Mouse (Mus musculus): ENCODE results near the gene Ube2v1. TPM values are rescaled to one million over a fixed set of nuclear protein-coding genes. Genes with fewer than 3 reads are reported as not detected.

Gene Ube2v1
- polyA plus RNA-seq, 1 experiment = 314 TPM

DNA sequence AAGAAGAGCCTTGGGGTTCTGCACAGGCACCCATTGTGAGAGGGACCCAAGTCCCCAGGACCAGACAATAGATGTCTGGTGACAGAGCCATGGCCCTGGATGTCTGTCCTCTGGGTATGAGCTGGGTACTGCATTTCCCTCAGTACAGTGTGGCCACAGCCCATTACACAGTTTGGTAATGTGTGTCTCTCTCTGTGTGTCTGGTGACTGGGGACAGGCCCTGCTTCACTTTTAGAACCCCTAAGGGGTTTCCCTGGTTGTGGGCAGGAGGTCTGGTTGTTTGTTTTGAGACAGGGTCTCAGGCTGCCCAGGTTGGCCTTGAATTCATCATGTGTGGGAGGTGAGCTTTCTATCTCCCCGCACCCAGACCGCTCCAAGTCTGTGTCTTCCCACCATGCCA lies 46.6 kb downstream of the Ube2v1 start:
- Histone ChIP-seq H3K27me3 (replicated peaks) (no peaks in the 10 kb centered on the region), H3K4me3 (replicated peaks) (no peak overlapping the region), H3K4me1 (peaks cover 83% of the 10 kb centered on the region), H3K9me3 (no peaks in the 10 kb centered on the region), H3K36me3 (replicated peaks; ENCODE audit: low read length) (peaks cover 56% of the 10 kb centered on the region)
- TF ChIP-seq FLI1 (IDR thresholded peaks at IDR 0.05; ENCODE audit: low read length) = no peak
- TF ChIP-seq GATA1 (IDR thresholded peaks at IDR 0.05; ENCODE audit: borderline replicate concordance, low read length) = no peak

GRCm38 (mm10) chr2:167583161-167583952 lies 48.5 kb downstream of the Ube2v1 start:
- H3K4me3 ChIP-seq (replicated peaks) = no peak overlapping the region
- no peaks in the 10 kb centered on the region for H3K9me3 ChIP-seq
- peaks cover 67% of the 10 kb centered on the region for H3K36me3 ChIP-seq (replicated peaks; ENCODE audit: low read length)
- no peaks in the 10 kb centered on the region for H3K27me3 ChIP-seq (replicated peaks)
- peaks cover 66% of the 10 kb centered on the region for H3K4me1 ChIP-seq
- TF ChIP-seq FLI1 (IDR thresholded peaks at IDR 0.05; ENCODE audit: low read length) (no peak), GATA1 (IDR thresholded peaks at IDR 0.05; ENCODE audit: borderline replicate concordance, low read length) (no peak)

DNA sequence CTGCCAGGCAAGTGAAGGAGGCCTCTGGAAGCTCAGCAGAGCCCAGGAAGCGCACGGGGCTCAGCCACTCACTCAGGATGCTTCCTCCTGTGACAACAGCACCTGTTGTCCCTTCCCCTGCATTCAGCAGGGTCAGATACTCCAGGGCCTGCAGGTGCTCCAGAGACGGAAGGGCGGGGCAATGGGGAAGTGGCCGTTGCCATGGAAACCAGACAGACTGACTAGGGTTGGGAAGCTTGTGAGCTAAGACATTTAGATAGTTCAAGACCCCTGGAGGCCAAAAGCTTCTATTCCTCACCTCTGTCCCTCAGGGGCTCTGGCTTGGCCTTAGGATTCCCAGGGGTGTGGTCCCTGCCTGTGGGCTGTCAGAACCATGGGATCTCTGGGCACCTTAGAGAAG lies 53.4 kb downstream of the Ube2v1 start:
- TF ChIP-seq GATA1 (IDR thresholded peaks at IDR 0.05; ENCODE audit: borderline replicate concordance, low read length) = no peak
- TF ChIP-seq FLI1 (IDR thresholded peaks at IDR 0.05; ENCODE audit: low read length) = no peak
- Histone ChIP-seq H3K9me3 (no peaks in the 10 kb centered on the region), H3K4me1 (peaks cover 39% of the 10 kb centered on the region), H3K4me3 (replicated peaks) (no peak overlapping the region), H3K27me3 (replicated peaks) (no peaks in the 10 kb centered on the region), H3K36me3 (replicated peaks; ENCODE audit: low read length) (peaks cover 70% of the 10 kb centered on the region)

DNA sequence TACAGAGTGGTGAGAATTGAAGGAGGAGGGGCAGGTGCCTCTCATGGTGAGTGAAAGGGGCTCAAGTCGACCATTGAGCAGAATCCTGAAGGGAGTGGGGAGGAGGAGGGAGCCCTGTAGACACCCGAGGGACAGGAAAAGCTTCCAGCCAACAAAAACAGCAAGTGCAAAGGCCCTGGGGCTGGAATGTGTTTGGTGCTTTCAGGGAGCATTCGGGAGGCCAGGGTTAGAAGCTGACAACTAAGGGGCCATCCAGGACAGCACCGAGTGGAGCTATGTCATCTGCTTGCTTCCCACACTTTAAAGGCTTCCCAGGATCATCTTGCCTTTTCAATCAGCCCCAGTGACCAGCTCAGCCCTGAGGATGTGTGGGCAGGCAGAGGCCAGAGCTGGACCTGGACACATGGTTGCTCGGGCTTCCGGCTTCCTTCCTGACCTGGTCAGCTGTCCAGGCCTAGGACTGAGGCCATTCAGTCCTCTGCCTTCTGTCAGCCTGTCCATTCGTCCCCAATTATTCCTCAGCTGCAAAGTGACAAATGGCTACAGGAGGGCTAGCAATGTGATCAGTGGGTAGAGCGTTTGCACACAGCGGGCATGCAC lies 54.6 kb downstream of the Ube2v1 start:
- TF ChIP-seq FLI1 (IDR thresholded peaks at IDR 0.05; ENCODE audit: low read length) = no peak
- TF ChIP-seq GATA1 (IDR thresholded peaks at IDR 0.05; ENCODE audit: borderline replicate concordance, low read length) = no peak
- peaks cover 58% of the 10 kb centered on the region for H3K36me3 ChIP-seq (replicated peaks; ENCODE audit: low read length)
- H3K9me3 ChIP-seq = no peaks in the 10 kb centered on the region
- peaks cover 2% of the 10 kb centered on the region for H3K27me3 ChIP-seq (replicated peaks)
- no peak overlapping the region for H3K4me3 ChIP-seq (replicated peaks)
- H3K4me1 ChIP-seq = peaks cover 27% of the 10 kb centered on the region

DNA sequence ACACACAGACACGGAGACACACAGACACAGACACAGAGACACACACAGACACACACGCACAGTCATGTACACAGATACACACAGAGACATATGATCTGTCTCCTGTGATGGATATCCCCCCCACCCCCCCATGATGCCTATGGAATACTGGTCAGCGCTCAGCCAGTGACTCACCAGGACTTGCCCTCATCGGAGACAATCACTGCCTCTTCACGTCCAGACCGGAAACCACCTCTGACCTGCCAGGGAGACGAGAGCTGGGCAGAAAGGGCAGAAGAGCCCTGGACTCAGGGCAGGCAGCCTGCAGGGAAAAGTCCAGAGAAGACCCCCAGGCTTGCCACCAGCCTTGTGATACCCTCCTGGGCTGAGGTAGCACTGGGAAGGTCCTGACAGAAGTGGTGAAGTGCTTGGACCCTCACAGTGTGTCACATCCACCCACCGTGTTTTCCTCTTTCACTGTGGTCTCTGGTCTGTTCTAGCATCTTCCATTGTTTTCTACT lies 55.7 kb downstream of the Ube2v1 start:
- no peak for TF ChIP-seq FLI1 (IDR thresholded peaks at IDR 0.05; ENCODE audit: low read length)
- TF ChIP-seq GATA1 (IDR thresholded peaks at IDR 0.05; ENCODE audit: borderline replicate concordance, low read length) = no peak
- peaks cover 5% of the 10 kb centered on the region for H3K27me3 ChIP-seq (replicated peaks)
- no peaks in the 10 kb centered on the region for H3K9me3 ChIP-seq
- peaks cover 54% of the 10 kb centered on the region for H3K36me3 ChIP-seq (replicated peaks; ENCODE audit: low read length)
- H3K4me3 ChIP-seq (replicated peaks) = no peak overlapping the region
- peaks cover 16% of the 10 kb centered on the region for H3K4me1 ChIP-seq

- Histone ChIP-seq H3K4me1 (peaks cover 16% of the 10 kb centered on the region), H3K36me3 (replicated peaks; ENCODE audit: low read length) (peaks cover 54% of the 10 kb centered on the region)
- TF ChIP-seq FLI1 (IDR thresholded peaks at IDR 0.05; ENCODE audit: low read length) = no peak
- no peak for TF ChIP-seq GATA1 (IDR thresholded peaks at IDR 0.05; ENCODE audit: borderline replicate concordance, low read length)
These were observed 56.3 kb downstream of the Ube2v1 start for GRCm38 (mm10) chr2:167575581-167575980.

GRCm38 (mm10) chr2:167574814-167575213 lies 57.1 kb downstream of the Ube2v1 start:
- Histone ChIP-seq H3K4me1 (peaks cover 23% of the 10 kb centered on the region), H3K27me3 (replicated peaks) (peaks cover 10% of the 10 kb centered on the region), H3K36me3 (replicated peaks; ENCODE audit: low read length) (peaks cover 54% of the 10 kb centered on the region), H3K9me3 (no peaks in the 10 kb centered on the region), H3K4me3 (replicated peaks) (no peak overlapping the region)
- TF ChIP-seq GATA1 (IDR thresholded peaks at IDR 0.05; ENCODE audit: borderline replicate concordance, low read length) = no peak
- no peak for TF ChIP-seq FLI1 (IDR thresholded peaks at IDR 0.05; ENCODE audit: low read length)

More at GRCm38 (mm10) chr2:167575581-167575980, 56.3 kb downstream of the Ube2v1 start:
- Histone ChIP-seq H3K27me3 (replicated peaks) (peaks cover 6% of the 10 kb centered on the region), H3K4me3 (replicated peaks) (no peak overlapping the region), H3K9me3 (no peaks in the 10 kb centered on the region)

GRCm38 (mm10) chr2:167571442-167572220 lies 60.3 kb downstream of the Ube2v1 start:
- H3K36me3 ChIP-seq (replicated peaks; ENCODE audit: low read length) = peaks cover 28% of the 10 kb centered on the region
- no peak overlapping the region for H3K4me3 ChIP-seq (replicated peaks)
- TF ChIP-seq FLI1 (IDR thresholded peaks at IDR 0.05; ENCODE audit: low read length) (no peak), GATA1 (IDR thresholded peaks at IDR 0.05; ENCODE audit: borderline replicate concordance, low read length) (no peak)
- H3K27me3 ChIP-seq (replicated peaks) = peaks cover 30% of the 10 kb centered on the region
- H3K4me1 ChIP-seq = peaks cover 22% of the 10 kb centered on the region
- no peaks in the 10 kb centered on the region for H3K9me3 ChIP-seq

DNA sequence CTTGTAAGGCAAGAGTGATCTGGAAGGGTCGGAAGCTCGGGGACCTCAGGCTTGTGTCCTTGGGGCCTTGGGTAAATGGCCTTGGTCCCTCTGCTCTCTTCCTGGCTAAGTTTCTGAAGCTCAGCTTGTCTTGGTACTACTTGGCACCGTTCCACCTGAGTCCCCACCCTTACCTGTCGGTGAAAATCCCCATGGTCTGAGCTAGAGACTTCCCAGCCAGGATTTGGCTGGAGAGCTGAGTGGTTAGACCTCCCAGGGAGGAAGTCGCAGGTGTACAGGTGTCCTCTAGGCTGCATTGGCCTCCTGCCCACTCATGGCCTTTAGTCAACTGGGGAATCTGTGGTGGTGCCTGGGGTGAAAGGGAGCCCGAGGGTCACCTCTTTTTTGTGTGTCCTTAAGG lies 61.1 kb downstream of the Ube2v1 start:
- Histone ChIP-seq H3K4me3 (replicated peaks) (no peak overlapping the region), H3K36me3 (replicated peaks; ENCODE audit: low read length) (peaks cover 23% of the 10 kb centered on the region), H3K27me3 (replicated peaks) (peaks cover 32% of the 10 kb centered on the region), H3K4me1 (peaks cover 23% of the 10 kb centered on the region), H3K9me3 (no peaks in the 10 kb centered on the region)
- TF ChIP-seq FLI1 (IDR thresholded peaks at IDR 0.05; ENCODE audit: low read length) (no peak), GATA1 (IDR thresholded peaks at IDR 0.05; ENCODE audit: borderline replicate concordance, low read length) (no peak)

Measured in megakaryocyte, embryonic 14.5 days (primary cell).